Mouse (Mus musculus) embryo, embryonic 10 days (tissue): Measurements from ENCODE around the gene Nyap2.

Source experiments
- DNase-seq: peaks from one replicate; pipeline ENCODE4 v3.0.0-alpha.2; 2015; ENCODE audit warnings: low spot score

The Nyap2 gene

GRCm38 (mm10) chr1:81076831-81077664 lies at the start of gene Nyap2:
Gene Nyap2 (plus strand): TSS chr1:81076950.
- peak; percentile 53 for DNase-seq

GRCm38 (mm10) chr1:81042907-81043868 lies 33.6 kb upstream of the Nyap2 start:
- no peak for DNase-seq

- no peak for DNase-seq
These were observed 18.4 kb upstream of the Nyap2 start for GRCm38 (mm10) chr1:81058340-81058739.

GRCm38 (mm10) chr1:81058835-81059234 lies 17.9 kb upstream of the Nyap2 start:
- no peak for DNase-seq

GRCm38 (mm10) chr1:81062811-81063210 lies 13.9 kb upstream of the Nyap2 start:
- no peak for DNase-seq

GRCm38 (mm10) chr1:81076259-81076658 lies 491 bp upstream of the Nyap2 start:
- DNase-seq = peak; percentile 6

GRCm38 (mm10) chr1:81077665-81078314 lies 1.0 kb downstream of the Nyap2 start:
- no peak for DNase-seq

GRCm38 (mm10) chr1:81087485-81087884 lies 10.7 kb downstream of the Nyap2 start:
- DNase-seq = no peak

GRCm38 (mm10) chr1:81090400-81090799 lies 13.7 kb downstream of the Nyap2 start:
- DNase-seq = no peak

- DNase-seq = no peak
These were observed 14.2 kb downstream of the Nyap2 start for GRCm38 (mm10) chr1:81090979-81091378.

- DNase-seq = no peak
These were observed 15.3 kb downstream of the Nyap2 start for GRCm38 (mm10) chr1:81092056-81092455.

- no peak for DNase-seq
These were observed 16.1 kb downstream of the Nyap2 start for GRCm38 (mm10) chr1:81092886-81093285.

GRCm38 (mm10) chr1:81098950-81099349 lies 22.2 kb downstream of the Nyap2 start:
- DNase-seq = no peak

GRCm38 (mm10) chr1:81101749-81102148 lies 25.0 kb downstream of the Nyap2 start:
- no peak for DNase-seq

- no peak for DNase-seq
These were observed 43.0 kb downstream of the Nyap2 start for GRCm38 (mm10) chr1:81119732-81120131.

GRCm38 (mm10) chr1:81132007-81132712 lies 55.4 kb downstream of the Nyap2 start:
- DNase-seq = no peak

- DNase-seq = no peak
These were observed 67.1 kb downstream of the Nyap2 start for GRCm38 (mm10) chr1:81143855-81144254.

GRCm38 (mm10) chr1:81145576-81145975 lies 68.8 kb downstream of the Nyap2 start:
- DNase-seq = no peak

- peak; percentile 9 for DNase-seq
These were observed 92.5 kb downstream of the Nyap2 start for GRCm38 (mm10) chr1:81169245-81169644.

- no peak for DNase-seq
These were observed 96.0 kb downstream of the Nyap2 start for GRCm38 (mm10) chr1:81172703-81173102.

- DNase-seq = no peak
These were observed 96.6 kb downstream of the Nyap2 start for GRCm38 (mm10) chr1:81173303-81173702.

- no peak for DNase-seq
These were observed 103.0 kb downstream of the Nyap2 start for GRCm38 (mm10) chr1:81179725-81180124.
